Mouse (Mus musculus) inflammation-experienced regulatory T-cells, adult 6 months (primary cell): Measurements from ENCODE around the gene Acad11. TPM values are rescaled to one million over a fixed set of nuclear protein-coding genes. Genes with fewer than 3 reads are reported as not detected.

Experiments used
- ATAC-seq: one replicate; pipeline ENCODE4 v1.8.0; 2017
- polyA plus RNA-seq, 3 experiments: library from polyadenylated mRNA; unstranded; fragments of 100-300 nt; shearing (Covaris generic); gene quantifications; one replicate each; pipeline ENCODE4 v1.2.1; 2017

Acad11 gene
- polyA plus RNA-seq = 10 to 100 TPM in 1 of 3 experiments, 1 to 10 TPM in 2; 4.2 to 11.6 (median 4.6) TPM

DNA sequence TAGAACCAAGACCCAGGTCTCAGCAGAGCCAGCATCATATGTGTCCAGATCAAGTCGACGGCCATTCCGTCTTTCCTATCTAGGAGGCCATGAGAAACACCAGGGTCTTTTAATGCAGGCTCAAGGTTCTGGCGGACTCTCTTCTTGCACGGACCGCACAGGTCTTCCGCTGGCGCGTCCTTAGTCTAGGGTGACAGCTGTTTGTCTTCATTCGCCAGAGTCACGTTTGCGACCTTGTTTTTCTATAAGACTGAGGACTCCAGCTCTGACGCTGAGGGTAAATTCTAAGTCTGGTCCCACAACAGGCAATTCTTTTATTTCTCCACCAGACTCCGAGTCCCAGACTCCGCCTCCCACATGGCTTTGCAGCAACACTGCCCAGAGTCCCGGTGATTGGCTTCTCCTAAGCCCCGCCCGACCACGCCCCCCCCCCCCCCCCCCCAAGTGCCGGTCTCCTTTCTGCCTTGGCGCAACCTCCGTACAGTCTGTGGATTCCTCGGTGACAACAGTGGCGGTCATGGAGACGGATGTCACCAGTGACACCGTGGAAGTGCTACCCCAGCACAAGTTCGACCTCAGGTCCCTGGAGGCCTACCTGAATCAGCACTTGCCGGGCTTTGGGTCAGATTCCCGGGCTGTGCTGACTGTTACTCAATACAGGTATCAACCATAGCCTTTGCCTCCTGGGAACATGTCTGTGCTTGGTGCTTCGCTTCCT lies at the start of gene Acad11:
Acad11 (plus strand) TSS at position 134 of the 718 bp plus-strand sequence.
- peak; percentile 84 for ATAC-seq

DNA sequence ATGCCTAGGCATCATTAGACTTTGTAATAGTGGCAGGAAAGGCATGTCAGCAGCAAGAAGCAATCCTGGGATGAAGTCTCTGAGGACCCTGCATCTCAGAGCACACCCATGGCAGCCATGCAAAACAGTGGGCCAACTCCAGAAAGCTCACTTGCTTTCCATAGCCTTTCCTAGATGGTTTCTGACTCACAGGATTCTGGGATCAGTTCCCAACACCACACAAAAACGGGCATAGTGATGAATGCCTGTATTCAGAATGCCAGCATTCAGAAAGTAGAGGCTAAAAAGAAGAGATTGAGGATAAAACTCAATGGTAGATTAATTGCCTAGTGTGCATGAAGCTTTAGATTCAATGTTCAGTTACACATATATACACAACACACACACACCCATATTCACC lies 48.7 kb upstream of the Acad11 start:
- ATAC-seq = no peak

DNA sequence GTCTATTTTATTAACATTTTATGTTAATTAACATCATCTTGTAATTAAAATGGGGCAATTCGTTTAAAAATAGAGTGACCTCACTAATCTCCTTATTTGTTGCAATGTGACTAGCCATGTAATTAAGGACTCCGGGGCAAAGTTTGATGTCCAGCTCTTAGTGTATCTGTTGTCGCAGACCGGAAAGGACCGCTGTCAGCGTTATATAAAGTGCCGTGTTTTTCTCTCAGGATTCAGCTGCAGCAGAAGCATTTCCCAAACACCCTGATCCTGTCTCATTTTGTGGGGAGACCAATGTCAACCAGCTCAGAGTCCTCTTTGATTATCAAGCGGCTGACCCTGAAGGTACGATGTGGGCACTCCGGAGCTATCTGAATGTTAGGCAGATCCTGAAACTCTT lies 42.2 kb upstream of the Acad11 start:
- ATAC-seq = no peak

DNA sequence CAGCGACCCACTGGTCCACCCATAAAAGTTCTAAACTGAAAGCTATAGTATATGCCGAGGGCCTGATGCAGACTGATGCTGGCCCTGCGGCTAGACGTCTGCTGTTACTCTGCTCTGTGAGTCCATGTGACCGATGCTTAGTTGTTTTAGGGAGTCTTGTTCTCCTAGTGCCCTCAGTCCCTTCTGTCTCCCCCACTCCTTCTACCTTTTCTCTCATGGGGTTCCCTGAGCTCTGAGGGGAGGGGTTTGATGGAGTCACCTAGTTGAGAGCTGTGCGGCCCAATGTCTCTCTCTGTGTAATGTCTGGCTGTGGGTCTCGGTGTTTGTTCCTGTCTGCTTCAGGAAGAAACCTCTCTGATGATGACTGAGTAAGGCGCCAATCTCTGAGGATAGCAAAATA lies 36.0 kb upstream of the Acad11 start:
- no peak for ATAC-seq

DNA sequence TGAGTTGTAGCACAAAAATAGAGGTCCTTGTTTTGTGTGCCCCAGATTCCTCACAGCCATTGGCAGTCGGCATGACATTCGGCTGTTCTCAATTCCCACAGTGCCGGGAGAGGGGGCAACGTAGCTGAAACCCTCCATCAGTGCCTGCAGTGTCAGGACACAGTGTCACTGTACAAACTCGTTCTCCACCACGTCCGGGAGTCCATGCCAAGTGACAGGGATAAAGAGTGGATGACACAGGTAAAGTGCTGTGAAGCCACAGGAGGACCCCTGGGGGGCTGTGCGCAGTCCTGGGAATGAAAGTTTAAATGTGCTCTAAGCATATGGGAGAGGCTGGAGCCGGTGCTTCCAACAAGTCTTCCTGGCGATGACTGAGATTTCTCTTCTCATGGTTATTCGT lies 33.3 kb upstream of the Acad11 start:
- no peak for ATAC-seq

DNA sequence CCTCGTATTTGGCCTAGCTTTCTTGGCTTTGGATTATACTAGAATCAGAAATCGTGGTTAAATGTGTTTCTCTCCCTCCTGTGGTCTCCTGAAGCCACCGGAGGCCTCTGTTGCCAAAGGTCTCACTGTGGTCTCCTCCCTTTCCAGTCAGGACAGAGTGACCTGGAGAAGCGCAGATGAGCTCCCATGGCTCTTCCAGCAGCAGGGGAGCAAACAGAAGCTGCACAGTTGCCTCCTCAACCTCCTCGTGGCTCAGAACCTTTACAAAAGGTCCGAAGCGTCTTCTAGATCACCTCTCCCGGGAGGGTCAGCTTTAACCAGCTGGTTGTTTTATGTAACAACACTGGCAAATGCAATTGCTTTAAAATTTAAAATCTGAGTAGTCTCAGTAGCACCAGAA lies 28.9 kb upstream of the Acad11 start:
- ATAC-seq = no peak

DNA sequence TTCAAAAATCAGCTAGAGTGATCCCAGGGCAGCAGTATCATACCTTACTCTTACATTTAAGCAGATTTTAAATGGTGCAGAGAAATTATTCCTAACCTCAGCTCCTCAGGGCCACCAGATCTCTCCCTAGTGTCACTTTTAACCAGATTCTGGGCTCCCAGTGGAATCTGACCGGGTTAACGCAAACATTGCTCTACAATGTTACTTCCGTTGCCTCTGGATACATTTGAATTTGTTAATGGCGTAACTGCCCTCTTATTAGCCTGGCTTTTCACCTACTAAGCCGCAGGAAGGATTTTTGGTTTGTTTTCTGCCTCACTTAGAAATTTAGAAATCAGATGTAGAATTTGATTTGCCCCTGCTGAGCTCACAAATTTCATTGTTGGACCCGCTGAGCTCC lies 28.5 kb upstream of the Acad11 start:
- no peak for ATAC-seq

DNA sequence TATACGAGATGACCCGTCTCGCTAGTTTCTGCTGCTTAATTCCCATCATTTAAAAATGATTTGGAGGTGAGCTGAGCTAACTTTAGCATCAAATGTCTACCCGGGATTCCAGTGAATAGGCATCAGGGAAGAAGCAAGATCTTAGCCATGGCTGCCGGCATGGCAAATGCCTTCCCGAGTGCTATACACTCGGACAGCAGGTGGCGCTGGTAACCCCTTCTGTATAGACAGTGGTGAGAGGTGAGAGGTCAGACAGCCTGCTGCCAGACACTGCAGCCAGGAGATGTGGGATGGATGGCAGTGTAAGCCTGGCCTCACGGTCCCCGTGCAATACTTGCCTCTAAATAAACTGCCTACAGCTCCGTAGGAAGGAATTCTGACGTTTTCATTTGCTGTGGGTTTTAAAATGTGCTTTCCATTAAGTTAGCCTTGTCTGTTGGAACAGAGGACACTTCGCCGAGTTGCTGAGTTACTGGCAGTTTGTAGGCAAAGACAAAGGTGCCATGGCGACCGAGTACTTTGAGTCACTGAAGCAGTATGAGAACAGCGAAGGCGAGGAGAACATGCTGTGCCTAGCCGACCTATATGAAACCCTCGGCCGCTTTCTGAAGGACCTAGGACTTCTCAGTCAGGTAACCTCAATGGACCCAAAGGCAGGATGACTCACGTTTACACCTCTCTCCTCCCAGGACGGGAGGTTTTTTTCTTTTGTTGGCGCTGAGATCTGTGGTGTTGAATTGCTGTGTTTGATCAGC lies 27.7 kb upstream of the Acad11 start:
- peak; percentile 64 for ATAC-seq

DNA sequence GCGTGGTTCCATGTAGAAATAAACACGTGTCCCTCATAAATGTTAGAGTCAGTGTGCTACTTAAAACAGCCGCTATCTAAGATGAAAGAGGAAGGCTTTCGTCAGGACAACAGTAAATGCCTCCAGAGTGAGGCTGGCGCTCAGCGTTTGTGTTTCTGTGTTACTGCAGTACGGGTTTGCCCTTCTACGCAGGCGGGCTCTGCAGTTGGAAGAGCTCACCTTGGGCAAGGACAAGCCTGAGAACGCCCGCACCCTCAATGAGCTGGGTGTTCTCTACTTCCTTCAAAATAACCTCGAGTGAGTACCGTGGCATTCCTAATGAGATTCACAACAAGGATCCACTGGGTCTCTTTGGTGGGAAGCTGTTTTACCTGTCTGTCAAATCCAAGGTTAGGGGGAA lies 24.9 kb upstream of the Acad11 start:
- ATAC-seq = no peak

DNA sequence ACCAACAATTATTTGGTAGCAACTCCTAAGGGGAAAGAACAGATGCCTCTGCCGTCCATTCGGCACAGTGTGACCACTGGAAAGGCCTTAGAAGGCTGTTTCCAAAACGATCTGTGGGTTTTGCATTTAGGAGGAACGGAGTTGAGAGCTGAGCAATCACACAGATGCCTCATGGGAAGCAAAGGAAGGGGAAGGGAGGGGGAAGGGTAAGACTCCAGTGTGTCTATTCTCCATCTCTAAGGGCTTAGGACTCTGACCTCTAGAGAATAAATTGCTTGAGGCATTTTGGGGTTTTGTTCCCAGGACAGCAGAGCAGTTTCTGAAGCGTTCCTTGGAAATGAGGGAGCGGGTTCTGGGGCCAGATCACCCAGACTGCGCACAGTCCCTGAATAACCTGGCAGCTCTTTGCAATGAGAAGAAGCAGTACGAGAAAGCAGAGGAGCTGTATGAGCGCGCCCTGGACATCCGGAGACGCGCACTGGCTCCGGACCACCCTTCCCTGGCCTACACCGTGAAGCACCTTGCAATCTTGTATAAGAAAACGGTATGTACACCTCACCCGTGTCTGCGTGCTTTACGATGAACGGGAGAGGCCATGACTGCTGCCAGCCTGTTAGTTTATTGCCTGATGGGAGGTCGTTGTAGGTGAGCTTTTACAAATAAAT lies 24.0 kb upstream of the Acad11 start:
- ATAC-seq = no peak

DNA sequence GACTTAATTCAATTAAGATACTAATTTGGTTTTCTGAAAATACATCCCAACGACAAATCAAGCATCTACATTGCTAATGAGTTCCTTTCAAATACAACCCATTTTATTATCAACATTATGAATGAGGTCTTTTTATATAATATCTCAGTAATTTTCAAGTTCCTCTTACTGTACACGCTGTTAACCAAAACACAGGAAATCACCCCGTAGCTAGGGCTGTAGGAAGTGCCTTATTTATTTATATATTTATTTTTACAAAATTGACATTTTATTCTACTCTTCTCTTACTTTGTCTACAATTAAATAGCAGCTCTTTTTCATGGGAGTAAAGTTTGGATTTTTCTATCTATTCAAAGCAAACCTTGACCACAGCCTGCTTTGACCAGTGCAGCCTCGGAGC lies 23.4 kb upstream of the Acad11 start:
- no peak for ATAC-seq

DNA sequence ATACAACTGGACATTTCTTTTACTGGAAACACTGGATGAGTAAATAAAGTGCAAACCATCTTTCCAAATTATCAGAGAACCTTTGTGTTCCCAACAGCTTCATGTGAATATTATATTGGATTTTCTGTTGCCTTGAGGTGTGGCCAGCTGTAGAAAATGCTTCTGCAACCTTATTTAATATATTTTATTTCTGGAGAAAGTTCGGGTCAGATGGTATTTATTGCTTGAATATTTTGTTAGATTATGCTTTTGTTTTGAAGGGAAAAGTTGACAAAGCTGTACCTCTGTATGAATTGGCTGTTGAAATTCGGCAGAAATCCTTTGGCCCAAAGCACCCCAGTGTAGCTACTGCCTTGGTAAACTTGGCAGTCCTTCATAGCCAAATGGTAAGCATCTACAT lies 22.8 kb upstream of the Acad11 start, which contains the start of gene Gm28305:
Gm28305 (plus strand) TSS at position 301 of the 400 bp plus-strand sequence.
- ATAC-seq = no peak

DNA sequence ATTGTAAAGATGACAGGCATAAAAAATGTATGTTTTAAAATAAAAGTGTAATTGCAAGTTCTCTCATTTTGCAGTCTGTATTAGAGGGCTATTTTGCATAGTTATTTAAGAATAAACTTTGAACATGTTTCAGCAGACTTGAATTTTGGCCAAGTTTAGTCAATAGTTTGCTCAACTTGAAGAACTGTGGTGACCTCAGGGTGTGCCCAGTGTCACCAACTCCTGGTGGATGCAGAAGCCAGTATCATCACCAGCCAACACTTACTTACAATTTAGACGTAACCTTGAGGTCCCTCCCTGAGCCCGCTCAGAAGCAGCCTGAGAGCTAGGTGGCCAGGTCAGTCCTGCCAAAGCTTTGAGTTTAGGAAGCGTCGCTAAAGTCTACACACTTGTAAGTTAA lies 19.5 kb upstream of the Acad11 start:
- no peak for ATAC-seq

DNA sequence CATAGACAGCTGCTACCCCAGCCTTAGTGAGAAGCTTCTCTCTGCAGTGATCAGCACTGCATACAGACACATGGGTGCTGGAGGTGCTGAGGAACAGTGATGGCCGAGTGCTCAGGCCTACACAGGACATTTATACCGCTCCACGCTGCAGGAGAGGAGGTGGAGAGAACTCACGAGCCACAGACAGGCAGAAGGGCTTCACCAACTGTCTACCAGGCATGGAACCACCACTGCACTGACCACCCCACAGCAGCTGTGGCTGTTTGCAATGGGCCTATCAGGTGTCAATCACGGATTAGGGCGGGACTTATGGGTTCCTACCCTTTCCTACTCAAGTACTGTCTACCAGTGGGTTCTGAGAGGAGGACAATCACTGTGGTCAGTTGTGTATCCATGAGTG lies 12.1 kb upstream of the Acad11 start:
- no peak for ATAC-seq

DNA sequence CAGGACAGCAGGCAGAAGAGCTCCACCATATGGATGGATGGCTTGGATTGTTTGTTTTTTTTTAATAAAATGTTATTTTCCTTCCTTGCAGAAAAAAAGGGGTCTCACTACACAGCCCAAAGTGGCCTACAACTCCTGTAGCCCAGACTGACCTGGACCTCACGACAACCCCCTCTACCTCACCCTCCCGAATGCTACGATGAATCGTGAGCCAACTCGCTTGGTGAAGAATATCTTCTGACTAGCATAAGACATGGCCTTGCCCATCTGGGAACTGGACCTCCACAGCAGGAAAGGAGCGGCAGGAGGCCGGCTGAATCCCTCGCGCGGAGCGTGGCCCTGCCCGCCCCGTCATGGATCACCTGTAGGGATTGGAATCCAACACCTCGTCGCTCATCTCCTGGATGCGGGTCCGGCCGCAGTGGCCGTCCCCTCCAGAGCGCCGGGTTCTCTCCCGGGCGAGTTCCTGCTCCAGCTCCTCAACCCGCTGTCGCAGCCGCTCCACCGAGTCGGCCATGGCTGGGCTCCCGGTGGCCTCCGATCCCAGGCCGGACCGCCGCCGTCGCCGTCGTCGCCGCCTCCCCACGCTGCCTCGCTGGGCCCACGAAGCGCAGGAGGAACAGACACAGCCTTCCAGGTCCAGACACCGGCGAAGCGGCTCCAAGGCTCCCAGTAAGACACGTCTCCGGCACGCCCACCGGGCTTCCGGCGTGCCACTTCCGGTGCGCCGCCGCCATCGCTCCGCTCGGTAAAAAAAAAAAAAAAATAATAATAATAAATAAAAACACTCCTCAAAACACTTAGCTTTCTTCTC lies 540 bp upstream of the Acad11 start, which contains the start of gene Uba5:
Uba5 (minus strand) TSS at position 705 of the 814 bp plus-strand sequence.
- peak; percentile 77 for ATAC-seq

DNA sequence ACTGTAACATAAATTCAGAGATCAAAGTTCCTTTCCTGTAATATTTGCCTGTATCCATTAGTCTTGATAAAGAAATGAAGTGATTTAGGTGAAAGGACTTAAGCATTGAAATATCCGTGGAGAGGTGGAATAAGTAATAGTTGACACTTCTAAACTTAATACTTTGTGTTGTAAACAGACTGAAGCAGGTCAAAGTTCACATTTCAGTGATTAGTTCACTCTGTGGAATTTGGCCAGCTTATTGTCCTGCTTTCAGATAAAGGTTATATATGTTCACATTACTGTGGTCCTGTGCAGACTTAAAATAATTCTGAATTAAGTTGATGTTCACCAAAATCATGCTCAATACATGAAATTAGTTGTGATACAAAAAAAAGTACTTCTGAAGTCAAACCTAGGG lies 1.4 kb downstream of the Acad11 start:
- no peak for ATAC-seq

DNA sequence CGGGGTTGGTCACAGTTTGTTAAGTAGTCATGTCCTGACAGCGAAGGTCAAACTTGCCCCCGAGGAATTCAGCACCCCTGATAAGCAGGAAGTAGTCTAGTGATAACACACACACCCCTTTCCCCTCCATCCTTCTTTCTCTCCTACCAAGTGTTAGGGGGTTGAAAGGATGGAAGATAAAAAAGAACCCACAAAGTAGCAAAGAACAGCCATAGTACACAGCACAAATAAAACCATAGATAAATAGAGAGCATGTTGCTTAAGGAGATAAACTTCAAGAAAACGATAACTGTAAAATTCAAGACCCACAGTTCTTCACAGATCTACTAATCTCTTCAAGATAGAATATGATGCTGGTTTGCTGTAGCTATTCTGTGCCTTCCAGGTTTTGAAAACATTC lies 7.1 kb downstream of the Acad11 start:
- no peak for ATAC-seq

DNA sequence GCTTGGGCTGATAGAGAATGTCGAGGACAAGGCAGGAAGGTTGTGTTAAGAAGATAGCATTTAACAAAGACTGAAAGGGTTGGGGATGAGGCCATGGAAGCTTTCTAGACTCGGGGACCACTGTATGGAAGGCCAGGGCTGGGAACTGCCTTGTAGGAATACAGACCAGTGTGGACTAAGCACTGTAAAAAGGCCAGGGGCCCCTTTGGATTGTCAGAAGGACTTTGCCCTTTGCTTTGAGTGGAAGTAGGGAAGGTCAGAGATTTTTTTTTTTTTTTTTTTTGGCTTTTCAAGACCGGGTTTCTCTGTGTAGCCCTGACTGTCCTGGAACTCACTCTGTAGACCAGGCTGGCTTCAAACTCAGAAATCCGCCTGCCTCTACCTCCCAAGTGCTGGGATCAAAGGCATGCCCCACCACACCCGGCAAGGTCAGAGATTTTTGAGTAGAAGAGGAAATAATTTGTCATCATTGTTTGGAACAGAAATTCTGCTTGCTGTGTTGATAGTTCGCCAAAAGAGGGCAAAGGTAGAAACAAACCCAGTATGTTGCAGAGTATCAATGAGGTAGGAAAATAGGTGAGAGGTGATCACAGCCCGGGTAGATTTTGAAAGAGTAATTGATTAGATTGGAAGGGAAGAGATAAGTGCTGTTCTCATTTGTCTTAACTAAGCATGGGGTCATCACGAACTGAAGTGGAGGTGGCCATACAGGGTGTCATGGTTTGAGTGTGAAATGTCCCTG lies 7.9 kb downstream of the Acad11 start:
- ATAC-seq = no peak

DNA sequence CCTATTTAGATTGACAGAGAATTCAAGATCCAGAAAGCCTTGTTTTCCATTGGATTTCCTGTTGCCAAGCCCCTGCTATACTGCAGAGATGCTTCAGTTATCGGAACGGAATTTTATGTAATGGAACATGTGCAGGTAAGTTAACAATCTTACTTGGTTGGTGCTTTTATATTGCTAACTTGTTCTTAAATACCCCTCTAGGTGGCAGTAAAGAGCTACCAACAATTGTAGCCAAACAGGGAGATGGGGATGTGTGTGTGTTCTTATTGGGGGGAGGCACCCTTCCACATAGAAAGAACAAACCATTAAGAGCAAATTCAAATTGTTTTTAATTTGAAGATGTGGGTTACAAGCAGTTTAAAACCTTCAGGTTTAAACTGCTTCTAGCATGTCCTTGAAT lies 12.6 kb downstream of the Acad11 start:
- no peak for ATAC-seq

DNA sequence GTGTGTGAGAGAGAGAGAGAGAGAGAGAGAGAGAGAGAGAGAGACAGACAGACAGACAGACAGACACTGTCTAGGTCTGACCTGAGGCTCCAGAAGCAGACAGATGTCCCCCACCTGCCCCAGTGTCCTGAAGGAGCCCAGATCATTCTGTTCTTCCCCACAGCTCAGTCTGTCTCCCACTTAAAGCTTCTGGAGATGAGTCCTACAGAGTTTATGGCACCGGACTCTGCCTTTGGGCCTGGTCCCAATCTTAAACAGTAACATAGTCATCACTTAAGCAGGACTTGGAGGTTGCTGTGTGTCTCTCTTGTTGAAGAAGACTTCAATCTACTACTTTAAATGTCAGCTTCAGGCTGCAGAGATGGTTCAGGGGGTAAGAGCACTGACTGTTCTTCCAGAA lies 15.6 kb downstream of the Acad11 start:
- no peak for ATAC-seq

DNA sequence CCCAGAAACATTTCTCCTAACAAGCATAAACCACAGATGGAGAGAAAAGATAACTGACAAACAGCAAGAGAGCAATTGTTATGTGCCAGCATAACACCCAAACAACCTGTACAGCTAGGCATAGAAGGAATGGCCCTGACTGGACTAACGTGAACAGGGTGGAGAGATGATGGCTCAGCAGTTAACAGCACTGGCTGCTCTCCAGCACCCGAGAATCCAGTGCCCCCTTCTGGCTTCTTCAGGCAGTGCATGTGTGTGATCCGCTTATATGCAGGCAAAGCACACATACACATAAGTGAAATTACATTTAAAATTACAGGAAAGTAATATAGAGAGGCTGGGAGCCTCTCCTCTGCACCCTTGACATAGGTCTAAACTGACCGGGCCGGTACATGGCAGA lies 16.2 kb downstream of the Acad11 start:
- no peak for ATAC-seq

DNA sequence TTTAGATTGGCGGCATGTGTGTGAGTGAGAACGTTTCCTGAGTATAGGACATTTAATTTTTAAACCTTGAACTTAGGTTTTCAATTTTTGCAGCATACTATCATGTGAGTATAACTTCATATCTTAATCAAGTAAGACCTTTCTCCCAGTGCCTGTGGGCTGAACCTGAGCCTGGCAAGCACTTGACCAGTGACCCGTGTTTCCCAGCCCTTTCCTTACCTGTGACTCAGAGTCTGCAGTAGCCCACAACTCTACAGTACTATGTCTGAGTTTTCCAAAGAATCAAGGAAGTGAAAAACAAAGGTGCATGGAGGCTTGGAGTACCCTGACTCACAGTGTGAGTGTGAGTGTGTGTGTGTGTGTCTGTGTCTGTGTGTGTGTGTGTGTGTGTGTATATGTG lies 16.9 kb downstream of the Acad11 start:
- no peak for ATAC-seq
